Mouse (Mus musculus): ENCODE measurements around the gene Ddx21.

The Ddx21 gene

DNA sequence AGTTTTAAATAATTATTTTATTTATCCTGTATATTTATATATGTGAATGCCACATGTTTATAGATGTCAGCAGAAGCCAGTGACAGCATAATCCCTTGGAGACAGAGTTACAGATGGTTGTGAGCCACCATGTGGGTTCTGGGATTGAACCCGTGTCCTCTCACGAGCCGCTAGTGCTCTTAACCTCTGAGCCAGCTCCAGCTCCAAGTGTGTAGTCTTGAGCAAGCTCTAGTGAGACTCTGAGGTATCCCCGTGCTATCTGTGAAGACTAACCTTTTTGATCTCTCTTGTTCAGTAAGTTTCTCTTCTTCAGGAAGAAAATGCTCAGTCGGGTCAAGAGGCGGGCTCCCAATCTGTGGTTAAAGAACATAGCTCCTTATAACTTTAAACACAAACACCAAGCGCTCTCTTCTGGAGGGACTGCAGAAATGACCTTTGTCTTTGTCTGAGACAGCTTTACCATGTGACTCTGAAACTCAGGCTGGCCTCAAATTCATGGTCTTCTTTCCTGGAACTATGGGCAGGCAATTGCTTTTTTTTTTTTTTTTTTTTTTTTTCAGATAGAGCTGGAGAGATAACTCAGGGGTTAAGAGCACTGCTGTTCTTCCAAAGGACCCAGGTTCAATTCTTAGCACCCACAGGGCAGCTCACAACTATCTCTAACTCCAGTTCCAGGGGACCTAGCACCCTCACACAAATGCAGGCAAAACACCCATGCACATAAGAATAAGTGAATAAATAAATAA lies 31.8 kb downstream of the Ddx21 start:
- WGBS, result 93% methylated on average over 7 of the region's 7 CpGs

DNA sequence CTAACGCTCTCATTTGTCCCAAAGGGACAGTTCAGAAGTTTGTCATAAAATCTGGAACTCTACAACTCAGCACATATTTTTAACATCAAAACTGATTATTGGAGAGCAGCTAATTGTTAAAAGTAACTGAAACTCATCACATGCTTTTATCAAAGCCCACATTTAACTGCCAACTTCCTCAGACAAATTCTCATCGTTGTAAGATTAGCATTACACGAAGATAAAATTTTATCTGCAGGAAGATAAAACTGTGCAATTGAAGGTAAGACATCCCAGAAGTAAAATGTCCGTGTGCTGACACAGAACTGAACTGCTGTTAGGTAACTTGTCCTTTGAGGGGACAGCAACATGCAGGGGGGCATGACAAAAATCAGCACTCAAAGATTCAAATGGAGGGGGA lies 33.2 kb downstream of the Ddx21 start:
- WGBS, result 82% methylated on average over 4 of the region's 4 CpGs

DNA sequence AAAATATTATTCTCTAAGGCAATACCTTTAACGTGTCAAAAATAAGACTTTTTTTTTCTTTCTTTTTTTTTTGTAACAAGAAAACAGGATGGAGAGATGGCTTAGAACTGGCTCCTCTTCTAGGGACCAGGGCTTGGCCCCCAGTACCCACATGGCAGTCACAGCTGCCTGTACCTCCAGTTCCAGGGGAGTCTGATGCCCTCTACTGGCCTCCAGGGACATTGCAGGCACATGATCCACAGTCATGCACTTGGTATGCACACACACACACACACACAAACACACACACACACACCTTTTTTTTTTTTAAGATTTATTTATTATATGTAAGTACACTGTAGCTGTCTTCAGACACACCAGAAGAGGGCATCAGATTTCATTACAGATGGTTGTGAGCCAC lies 44.3 kb downstream of the Ddx21 start:
- WGBS, result 83% methylated on average over 1 of the region's 1 CpGs

DNA sequence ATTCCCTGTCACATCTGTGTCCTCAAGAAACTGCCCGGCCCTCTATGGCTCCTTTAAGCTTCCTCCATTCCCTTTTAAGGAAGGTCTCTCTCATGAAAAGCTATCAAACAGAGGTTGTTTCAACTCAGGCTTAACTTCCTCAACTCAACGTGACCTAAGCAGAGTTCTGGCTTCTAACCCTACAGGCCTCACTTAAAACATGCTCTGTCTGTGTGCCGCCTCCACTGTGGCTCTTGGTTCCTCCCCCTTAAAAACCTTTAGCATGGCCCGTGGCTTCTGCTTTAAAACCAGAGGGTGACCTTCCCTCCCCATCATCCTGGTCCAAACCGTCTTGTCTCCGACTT lies 45.6 kb downstream of the Ddx21 start:
- 84% methylated on average over 6 of the region's 6 CpGs for WGBS

DNA sequence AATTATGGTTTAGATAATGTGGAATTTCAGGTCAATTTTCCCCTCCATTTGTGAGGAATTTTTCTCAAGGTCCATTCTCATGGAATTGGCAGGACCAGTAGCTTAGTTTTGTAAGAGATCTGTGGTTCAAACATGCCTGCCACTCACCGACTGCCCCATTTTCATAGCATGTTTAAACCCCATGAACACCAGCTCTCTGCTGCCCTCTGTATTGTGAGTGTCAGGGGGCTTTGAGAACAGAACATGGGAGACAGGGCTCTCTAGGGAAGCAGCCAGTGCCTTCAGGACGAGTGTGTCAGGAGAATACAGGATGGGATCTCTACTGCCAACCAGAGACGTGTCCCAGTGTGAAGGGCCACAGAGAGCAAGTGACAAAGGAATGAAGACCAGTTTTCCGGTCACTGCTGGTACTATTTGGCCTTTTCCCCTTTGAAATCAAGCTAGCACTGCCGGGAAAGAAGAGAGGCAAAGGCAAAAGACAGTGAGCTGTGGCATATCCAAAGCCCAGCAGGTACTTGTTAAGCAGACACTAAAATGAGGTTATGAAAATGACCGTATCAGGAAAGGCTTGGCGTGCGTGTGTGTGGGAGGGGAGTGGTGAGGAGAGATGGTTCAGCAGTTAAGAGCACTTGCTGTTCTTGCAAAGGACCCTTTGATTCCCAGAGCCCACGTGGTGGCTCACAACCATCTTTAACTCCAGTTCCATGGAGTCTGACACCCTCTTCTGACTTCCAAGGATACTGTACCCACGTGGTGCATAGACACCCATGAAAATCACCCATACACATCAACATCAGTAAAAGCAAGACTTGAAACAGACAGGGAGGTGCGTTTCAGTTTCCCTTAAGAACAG lies 46.1 kb downstream of the Ddx21 start:
- 59% methylated on average over 11 of the region's 11 CpGs for WGBS

DNA sequence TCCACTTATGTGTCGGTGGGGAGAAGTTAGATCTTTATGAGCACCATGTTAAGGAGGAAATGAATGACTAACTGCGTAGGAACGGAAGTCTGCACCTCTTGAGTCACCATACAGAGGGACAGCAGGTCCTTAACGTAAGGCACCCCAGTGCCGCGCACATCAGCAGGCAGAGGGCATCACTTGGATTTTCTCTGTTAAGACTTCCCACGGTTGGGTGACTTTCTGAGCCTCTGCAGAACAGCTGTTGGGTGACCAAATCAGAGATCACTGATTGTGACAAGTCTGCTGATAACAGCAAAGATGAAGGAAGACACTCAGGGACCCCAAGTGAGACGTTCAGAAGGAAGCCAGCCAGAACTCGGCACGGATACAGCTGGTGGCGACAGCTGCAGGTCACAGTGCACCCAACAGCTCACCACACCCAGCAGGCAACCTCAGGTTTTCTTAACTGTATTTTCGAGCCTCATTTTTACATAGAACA lies 48.4 kb downstream of the Ddx21 start:
- 79% methylated on average over 12 of the region's 12 CpGs for WGBS

DNA sequence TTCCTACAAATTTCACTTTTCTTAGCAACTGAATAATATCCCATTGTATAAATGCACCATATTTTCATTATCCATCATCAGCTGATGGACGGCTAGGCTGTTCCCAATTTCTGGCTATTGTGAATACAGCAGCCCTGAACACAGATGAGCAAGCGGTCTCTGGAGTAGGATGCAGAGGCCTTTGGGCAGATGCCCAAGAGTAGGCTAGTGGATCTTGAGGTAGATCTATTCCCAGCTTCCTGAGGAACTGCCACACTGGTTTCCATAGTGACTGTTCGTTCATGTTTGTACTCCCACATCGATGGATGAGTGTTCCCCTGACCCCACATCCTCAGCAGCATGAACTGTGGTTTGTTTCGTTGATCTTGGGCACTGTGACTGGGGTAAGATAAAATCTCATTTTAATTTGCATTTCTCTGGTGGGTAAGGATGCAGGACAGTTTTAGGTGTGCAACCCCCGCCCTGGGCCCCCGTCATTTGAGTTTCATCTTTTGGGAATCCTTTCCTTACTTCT lies 51.2 kb downstream of the Ddx21 start:
- 52% methylated on average over 7 of the region's 7 CpGs for whole genome bisulfite sequencing

DNA sequence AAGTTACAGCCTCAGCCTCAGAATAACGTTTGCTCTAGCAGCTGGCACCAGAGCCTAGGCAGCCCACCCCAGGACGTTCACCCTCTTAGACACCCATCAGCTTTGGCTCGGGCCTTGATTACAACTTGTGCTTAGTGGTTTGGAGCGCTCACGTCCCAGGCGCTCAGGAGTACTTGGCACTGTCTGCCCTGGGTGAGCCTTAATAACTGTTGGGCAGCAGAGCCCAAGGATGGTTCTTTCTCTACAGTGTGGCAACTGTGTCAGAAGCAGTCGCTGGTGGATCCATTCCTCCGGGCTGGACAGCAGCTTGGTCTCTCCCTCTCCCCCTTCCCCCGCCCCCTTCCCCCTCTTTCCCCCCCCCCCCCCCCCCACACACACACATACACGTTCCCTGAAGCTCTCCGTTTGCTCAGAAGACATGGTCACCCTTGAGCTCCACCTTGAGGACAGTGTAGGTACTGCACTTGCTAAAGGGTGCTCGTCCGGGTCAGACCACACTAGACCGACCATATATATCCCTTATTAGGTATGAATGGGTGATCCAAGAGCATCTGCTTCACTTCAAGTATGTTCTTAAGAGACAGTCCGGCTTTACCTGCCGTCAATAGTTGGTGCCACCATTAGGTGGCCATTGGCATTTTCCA lies 52.4 kb downstream of the Ddx21 start:
- 33% methylated on average over 13 of the region's 16 CpGs for WGBS

DNA sequence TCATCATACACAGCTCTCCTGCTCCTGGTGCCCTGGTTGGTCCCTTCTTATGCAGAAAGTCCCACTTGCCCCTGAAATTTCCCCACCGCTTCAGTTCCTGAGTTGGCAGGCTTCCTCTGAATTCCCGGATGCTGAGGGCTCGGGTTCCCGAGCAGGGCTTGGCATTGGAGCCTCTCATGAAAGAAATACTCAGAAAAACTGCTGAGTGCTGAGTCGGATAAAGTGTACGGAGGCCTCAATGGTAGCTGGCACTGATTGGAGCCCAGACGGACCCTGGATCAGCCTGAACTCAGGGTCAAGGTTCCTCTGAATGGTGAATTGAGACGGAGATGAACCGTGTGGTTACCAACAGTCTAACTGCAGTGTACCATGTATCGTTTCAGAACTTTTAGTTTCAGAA lies 55.6 kb downstream of the Ddx21 start:
- 60% methylated on average over 10 of the region's 10 CpGs for WGBS

DNA sequence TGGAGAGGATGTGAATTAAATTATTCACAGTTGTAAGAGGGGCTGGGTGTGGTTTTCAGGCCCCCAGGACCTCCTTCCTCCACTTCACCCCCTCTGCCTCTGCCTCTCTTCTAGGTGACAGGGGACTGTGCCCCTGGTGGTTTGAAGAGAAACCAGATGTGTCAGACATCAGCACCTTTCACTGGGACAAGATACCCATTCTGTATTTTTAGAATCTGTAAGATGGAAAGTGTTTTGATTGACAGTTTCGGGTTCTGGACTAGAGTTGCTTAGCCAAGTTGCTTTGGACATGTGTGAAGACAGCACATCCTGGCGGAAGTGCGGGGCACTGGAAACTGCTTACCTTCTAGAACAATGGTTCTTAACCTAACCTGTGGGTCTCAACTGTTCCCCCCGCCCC lies 57.8 kb downstream of the Ddx21 start:
- 93% methylated on average over 4 of the region's 4 CpGs for WGBS

DNA sequence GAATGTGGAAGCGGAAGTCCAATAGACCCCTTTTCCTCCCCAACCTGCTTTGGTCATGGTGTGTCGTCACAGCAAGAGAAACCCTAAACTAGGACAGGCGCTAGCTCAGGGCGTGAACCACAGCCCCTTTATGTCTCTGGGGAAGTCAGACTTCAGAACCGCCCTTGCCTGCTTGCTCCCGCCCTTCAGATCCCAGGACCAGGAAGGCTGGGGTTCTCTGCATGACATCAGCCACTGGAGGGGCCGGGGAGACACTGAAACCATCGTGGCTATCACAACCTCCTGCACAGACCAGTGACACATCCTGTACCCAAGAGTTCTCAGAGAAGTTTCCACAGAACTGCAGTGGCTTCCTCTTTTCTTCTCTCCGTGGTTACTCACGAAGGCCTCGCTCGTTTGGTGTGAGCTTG lies 58.7 kb downstream of the Ddx21 start:
- 82% methylated on average over 12 of the region's 12 CpGs for WGBS

DNA sequence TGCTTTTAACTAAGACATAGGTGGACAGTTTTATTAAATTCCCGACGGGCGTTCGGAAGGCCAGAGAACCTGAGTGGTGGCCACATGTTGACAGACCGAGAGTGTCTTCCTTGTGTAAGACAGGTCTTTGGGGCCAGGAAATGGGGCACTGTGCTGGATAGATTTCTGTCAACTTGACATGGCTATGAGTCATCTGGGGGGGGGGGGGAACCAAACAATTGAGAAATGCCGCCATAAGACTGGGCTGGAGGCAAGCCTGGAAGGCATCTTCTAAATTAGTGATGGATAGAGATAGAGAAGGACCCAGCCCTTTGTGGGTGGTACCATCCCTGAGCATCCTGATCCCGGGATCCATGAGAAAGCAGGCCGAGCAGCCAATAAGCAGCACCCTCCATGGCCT lies 59.2 kb downstream of the Ddx21 start:
- 93% methylated on average over 8 of the region's 8 CpGs for WGBS

DNA sequence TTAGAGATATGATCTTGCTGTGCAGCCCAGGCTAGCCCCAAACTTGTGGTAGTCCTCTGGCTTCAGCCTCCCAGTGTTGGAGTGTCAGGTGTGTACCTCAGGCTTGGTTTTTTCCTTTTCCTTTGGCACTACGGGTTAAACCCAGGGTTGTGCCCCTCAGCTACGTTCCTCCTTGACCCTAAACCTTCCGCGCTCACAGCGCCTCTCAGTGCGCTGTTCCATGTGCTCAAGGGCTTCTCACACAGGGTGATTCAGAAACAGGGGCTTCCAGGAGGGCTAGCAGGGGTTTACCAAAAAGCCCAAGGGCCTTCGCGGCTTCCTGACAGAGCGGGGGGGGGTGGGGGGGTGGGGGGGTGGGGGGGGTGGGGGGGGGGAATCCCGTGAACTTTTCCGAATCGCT lies 59.6 kb downstream of the Ddx21 start:
- 93% methylated on average over 12 of the region's 12 CpGs for WGBS

DNA sequence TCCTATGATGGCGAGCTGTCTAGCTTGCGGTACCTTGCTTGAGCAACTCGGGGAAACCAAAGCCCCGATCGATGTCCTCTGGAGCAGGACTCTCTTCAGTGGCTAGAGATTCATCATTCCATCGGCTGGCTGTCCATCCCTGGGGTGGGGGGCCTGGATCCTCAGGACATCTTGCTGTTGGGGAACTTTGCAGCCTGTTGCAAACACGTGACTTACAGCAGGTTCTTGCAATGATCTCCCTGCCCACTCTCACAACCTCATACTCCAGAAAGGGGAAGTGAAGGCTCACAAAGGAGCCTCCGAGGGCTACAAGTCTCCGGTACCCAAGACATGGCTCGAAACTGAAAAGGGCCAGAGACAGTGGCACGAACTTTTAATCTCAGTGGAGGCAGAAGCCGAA lies 60.6 kb downstream of the Ddx21 start:
- 93% methylated on average over 12 of the region's 12 CpGs for WGBS

DNA sequence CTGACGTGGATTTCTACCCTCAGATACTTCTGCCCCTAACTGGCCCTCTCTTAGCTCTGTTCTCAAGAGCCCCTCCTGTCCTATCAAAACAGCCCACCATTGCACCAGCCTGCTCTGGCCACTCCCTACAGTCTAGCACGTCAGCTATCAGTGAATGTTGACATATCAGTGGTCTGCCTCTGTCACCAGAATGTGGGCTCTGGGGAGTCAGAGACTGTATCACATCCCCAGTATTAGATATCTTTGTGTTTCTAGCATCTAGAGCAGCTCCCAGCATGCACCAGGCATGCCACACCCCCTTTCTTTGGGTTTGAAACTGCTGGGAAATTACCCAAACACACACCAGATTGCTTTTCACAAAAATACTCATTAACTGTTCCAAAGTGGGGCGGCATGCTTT lies 61.3 kb downstream of the Ddx21 start:
- WGBS, result 79% methylated on average over 3 of the region's 3 CpGs

DNA sequence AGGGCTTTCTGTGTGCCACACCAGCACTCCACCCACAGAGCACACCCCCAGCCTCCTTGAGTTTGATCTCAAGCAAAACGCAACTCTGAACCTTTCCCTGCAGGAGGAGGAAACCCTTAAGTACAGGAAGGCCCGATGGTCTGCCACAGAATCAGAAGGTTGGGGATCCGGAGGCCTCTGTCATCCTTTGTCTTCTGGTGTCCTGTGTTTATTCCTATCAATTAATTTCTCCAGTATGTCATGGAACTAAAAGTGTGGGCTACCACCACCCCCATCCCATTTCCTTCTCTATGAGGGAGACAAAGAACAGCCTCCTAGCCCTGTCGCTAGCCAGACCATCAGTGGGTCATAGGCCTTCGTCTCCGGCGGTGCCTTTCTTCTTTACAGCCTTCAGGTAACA lies 67.6 kb downstream of the Ddx21 start:
- WGBS, result 82% methylated on average over 7 of the region's 7 CpGs

DNA sequence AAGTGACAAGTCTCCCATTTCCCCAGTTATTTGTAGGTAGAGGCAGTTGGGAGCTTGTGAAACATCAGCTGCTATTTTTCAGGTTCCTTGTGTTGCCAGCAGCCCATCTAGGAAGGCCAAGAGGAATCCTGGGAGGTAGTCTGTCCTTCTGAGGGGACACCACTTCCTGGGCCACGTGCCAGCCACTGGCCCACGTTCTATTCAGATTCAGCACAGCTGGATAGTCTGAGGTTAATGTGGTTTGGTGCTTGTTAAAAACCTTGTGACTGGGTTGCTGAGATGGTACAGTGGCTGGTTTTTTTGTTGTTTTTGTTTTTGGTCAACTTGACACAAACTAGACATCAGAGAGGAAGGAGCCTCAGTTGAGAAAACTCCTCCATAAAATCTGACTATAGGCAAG lies 69.2 kb downstream of the Ddx21 start:
- 30% methylated on average over 2 of the region's 2 CpGs for WGBS

All from cerebral cortex, adult 2 months (tissue).